Mouse (Mus musculus) cortical plate, adult 2 months (tissue): ENCODE results near the gene Sult1a1.

Source experiments
- CTCF ChIP-seq: fragments of 200-500 bp; IDR thresholded peaks from 2 replicates; pipeline ENCODE4 v1.5.1; 2011; ENCODE audit warnings: mild to moderate bottlenecking, control low read depth, low read length; ENCODE audit not compliant: insufficient read depth; ENCODE audit errors: extremely low read depth
- POLR2A ChIP-seq: fragments of 200-500 bp; IDR thresholded peaks from 2 replicates; pipeline ENCODE4 v1.6.1; 2011; ENCODE audit warnings: mild to moderate bottlenecking, low read length, control low read depth; ENCODE audit not compliant: insufficient read depth; ENCODE audit errors: extremely low read depth

GRCm38 (mm10) chr7:126725077-126725476 lies 48.8 kb upstream of the Sult1a1 start:
- TF ChIP-seq POLR2A, result no peak
- TF ChIP-seq CTCF, result no peak
